Mouse (Mus musculus) Patski (cell line): ENCODE results near the gene Lrrc18. TPM values are rescaled to one million over a fixed set of nuclear protein-coding genes. Genes with fewer than 3 reads are reported as not detected.

ENCODE experiments used
- ATAC-seq: fragments of 100-300 bp; one replicate; pipeline ENCODE4 v1.8.0; 2021
- CTCF ChIA-PET: fragments of 350-600 bp; sonication (Branson Sonifier 250); formaldehyde crosslinking; loops from one replicate; lab custom pipeline; 2022; ENCODE audit warnings: inconsistent platforms; lab: Charles Lee
- POLR2A ChIA-PET: fragments of 350-600 bp; sonication (Branson Sonifier 250); formaldehyde crosslinking; loops from one replicate; lab custom pipeline; 2022; ENCODE audit warnings: antibody characterized with exemption, inconsistent platforms; lab: Charles Lee
- DNase-seq: peaks from one replicate; pipeline ENCODE4 v3.0.0-alpha.2; 2011; ENCODE audit warnings: low read depth, low spot score
- H3K27me3 ChIP-seq: fragments of 371-371 bp; one replicate; pipeline ENCODE4 v1.5.1; 2021
- CTCF ChIP-seq: fragments of 100-300 bp; IDR thresholded peaks from one replicate; pipeline ENCODE4 v1.5.1; 2021
- in situ Hi-C: fragments of 300-500 bp; cut with MboI; formaldehyde crosslinking; loops from 3 replicates; pipeline ENCODE4 v1.11.1; 2018; ENCODE audit warnings: low pct_unique_long_range_greater_than_20kb, mixed read lengths
- polyA plus RNA-seq: library from polyadenylated mRNA; unstranded; gene quantifications from one replicate; pipeline ENCODE4 v1.2.3, GENCODE M21; 2021

Lrrc18 gene
- not detected for polyA plus RNA-seq

DNA sequence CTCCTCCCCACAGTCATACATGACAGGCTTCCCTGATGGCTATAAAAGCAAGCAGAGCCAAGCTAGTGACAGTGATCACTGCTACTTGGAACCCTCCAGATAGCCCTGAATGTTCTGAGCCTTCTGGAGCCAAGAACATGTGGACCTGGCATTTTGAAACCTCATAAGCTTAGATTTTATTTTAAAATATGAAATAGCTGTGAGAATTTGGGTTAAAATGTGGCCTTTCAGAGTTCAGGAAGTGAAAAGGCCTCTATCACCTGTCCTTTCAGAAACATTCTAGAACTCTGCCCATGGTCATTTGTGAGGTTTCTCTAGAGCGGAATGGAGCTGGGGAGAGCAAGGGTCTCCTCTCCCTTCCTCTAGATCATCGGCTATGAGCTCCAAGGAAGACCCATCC lies at the start of gene Lrrc18:
Lrrc18 (plus strand) TSS at position 301 of the 400 bp plus-strand sequence.
- ChIA-PET CTCF (no interaction called here), POLR2A (no interaction called here)
- in situ Hi-C loops = no loop called here
- H3K27me3 ChIP-seq = peaks cover 7% of the 10 kb centered on the region
- ATAC-seq (no peak), DNase-seq (no peak)
- no peak for TF ChIP-seq CTCF

DNA sequence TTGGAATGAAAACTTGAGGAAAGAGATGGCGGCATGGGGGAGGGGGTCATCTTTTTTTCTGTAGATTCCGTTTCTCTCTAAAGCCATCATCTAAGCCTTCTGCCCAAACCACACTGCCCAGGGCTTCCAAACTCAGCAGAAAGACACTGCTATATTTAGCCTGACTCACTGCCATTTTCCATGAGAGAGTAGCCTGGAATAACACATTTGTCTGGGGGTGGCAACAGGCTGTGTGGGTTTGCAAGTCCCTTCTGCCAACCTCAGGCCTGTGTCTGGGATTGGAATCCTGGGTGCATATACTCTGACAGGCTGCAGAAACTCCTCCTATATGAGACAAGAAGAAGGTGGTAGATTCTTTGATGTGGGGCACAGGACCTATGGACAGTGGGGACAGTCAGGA lies 43.7 kb upstream of the Lrrc18 start:
- CTCF ChIA-PET = no interaction called here
- peaks cover 23% of the 10 kb centered on the region for H3K27me3 ChIP-seq
- no peak for DNase-seq
- POLR2A ChIA-PET = no interaction called here
- ATAC-seq = no peak
- in situ Hi-C loops = no loop called here
- no peak for TF ChIP-seq CTCF

DNA sequence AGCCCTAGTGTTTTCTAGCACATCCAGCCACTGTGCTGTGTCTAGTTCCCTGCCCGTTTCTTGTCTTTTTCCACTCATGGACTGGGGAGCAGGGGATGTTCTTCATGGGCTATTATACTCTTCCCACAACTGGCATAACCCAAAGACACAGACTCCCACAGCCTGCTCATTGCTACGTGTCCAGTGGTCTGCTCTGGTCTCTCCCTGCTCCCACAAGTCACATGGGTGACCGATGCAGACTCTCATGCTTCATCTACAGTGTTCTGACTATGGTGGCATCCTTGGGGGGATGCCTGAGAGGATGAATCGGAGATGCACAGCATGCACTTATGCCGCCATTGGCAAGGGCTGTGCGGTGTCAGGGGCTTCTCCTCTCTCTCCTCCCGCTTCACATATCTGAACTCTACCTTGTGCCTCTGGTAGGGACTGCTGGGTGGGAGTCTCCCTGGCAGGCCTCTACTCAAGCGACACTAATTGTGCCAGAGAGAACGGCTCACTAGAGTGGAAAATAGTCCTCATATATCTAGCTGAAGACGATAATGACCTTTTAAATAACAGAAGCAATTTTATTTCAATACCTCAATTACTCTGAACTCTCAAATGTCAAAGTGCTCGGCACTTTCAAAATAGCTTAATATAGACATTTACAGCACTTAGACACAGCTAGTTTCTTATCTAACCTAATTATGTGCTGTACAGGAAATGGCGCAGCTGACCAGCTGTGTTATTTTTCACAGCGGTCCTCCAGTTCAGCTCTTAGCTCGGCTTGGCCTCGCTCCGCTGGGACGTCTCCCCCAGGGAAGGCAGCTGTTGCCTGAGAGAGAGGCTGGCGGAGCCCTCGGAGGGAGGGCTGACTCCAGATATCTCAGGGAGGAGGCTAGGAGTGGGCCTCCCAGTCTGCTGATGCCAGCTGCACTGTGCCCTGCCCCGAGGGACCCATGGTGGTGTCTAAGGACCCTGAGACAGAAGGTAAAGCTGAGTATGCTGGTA lies 40.6 kb upstream of the Lrrc18 start:
- in situ Hi-C loops = no loop called here
- peaks cover 27% of the 10 kb centered on the region for H3K27me3 ChIP-seq
- ATAC-seq (no peak), DNase-seq (no peak)
- POLR2A ChIA-PET = no interaction called here
- TF ChIP-seq CTCF = no peak
- CTCF ChIA-PET = no interaction called here

DNA sequence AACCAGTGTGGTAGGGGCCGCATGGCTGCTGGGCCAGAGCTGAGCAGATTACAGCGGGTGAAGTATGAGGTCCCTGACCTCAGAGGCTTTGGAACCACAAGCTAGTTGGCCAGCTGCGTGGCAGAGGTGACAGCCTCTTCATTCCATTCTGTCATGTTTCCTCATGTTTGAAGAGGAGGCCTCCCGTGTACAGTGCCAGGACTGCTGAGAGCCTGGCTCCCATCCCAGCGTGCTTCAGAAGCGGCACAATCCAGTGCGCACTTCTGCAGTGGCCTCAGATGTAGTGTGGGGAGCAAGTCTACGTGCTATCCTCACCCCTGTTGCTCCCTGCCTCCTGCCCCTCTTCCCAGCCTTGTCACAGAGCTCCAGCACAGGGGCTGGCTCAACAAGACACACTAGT lies 34.7 kb upstream of the Lrrc18 start:
- POLR2A ChIA-PET = no interaction called here
- ATAC-seq (no peak), DNase-seq (no peak)
- in situ Hi-C loops = no loop called here
- H3K27me3 ChIP-seq = peaks cover 4% of the 10 kb centered on the region
- no peak for TF ChIP-seq CTCF
- CTCF ChIA-PET = no interaction called here

DNA sequence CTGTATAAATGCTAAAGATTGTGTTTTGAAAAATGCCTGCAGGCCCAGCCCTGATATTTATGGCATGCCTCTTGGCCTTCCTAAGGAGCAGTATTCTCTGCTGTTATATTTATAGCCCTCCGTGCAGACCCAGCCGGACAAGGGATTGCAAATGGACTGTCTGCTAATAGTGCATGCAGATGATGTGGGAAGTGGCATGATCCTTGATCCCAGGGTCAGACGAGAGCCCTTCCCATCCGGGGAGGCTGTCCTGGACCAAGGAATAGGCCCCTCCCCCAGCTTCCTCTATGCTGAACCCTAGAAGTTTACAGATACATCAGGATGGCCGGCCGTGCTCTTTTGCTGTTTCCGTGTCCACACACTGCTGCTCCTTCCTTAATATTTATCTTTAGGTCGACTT lies 32.5 kb upstream of the Lrrc18 start:
- CTCF ChIA-PET = no interaction called here
- in situ Hi-C loops = no loop called here
- no peak for TF ChIP-seq CTCF
- POLR2A ChIA-PET = no interaction called here
- no peak for DNase-seq
- peaks cover 4% of the 10 kb centered on the region for H3K27me3 ChIP-seq
- ATAC-seq = no peak

DNA sequence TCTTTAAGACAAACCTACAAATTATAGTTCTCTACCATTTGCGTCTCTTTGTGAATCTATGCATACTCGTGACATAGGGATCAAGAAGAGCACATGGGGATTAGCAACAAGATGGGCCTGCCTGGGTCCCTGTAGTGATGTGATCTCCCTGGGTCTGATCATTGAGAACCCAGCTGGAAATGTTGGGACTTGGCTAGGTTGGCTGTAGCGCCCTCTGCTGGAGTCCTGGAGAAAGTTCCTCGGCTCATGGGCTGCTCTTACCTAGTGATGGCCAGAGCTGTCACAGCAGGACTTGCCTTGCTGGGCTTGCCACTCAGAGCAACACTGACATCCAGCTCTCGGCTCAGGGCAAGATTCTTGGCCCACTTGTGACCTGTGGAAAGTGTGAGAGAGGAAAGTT lies 30.7 kb upstream of the Lrrc18 start:
- no peak for TF ChIP-seq CTCF
- in situ Hi-C loops = loop anchor here (5.0 kb wide), 1 partner anchor 353 kb away; no protein-coding TSS in a partner anchor
- no peak for DNase-seq
- ATAC-seq = no peak
- ChIA-PET CTCF (interaction anchor here (1.5 kb wide), 1 partner anchor 351 kb away, joined by 3 read pairs; no protein-coding TSS in a partner anchor), POLR2A (no interaction called here)
- no peaks in the 10 kb centered on the region for H3K27me3 ChIP-seq

DNA sequence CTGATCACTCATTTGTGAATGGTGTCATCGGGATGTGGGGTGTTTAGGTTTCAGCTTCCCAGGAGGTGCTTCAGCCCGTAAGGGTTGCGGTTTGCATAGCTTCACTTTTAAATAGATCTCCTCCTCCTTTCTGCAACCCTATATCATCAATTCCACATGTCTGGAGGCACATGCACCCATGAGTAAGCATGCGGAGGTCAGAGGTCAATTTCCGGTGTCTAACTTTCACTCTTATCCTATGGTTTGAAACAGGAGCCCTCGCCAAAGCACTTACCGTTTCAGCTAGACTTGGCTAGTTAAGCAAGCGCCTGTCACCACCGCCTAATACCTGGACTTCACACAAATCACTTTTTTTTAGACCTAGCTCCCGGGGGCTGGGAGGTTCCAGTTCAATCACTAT lies 26.4 kb upstream of the Lrrc18 start:
- ChIA-PET CTCF (no interaction called here), POLR2A (no interaction called here)
- no peak for TF ChIP-seq CTCF
- peaks cover 2% of the 10 kb centered on the region for H3K27me3 ChIP-seq
- in situ Hi-C loops = loop anchor here (5.0 kb wide), 1 partner anchor 357 kb away; no protein-coding TSS in a partner anchor
- DNase-seq (no peak), ATAC-seq (no peak)

DNA sequence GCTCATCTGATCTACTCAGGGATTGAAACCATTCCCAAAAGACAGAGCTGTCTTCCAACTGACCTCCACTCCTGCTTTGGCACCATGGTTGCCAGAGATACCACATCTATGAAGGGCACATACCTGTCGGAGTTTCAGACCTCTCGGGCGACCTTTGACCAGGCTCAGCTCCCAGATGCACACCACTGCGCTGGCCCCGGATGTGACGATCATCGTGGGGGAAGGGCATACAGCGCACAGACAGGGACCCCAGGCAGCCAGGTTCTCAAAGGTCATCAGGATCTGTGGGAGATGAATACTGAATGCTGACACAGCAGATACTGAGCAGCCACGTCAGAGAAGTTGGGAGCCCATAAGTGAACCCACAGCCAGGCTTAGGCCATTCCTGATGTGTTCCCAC lies 20.5 kb upstream of the Lrrc18 start:
- DNase-seq (no peak), ATAC-seq (no peak)
- TF ChIP-seq CTCF = no peak
- in situ Hi-C loops = no loop called here
- H3K27me3 ChIP-seq = peaks cover 2% of the 10 kb centered on the region
- CTCF ChIA-PET = no interaction called here
- POLR2A ChIA-PET = no interaction called here

DNA sequence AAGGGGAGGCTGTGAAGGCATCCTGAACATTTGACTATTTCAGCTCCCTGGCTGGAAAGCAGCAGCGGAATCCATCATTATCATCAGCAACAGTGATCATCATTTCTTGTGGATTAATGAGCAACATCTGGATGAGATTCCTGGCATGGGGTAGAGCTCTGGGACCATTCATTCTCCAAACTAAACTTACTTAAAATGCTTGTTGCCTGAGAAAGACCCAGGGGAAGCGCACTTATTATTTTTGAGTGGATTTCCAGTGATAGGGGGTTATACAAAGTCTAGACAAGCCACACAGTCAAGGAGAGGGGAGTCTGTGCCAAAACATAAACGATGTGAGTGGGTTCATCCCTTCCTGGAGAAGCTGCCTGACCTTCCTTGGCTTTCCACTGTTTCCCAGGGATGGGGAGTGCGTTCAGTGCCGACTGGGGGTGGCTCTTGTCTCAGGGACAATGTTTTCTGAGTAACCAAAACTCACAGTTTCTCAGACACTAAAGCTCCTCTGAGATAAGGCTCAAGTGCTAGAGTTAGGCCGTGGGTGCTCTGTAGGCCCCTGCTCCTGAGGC lies 6.9 kb upstream of the Lrrc18 start:
- ChIA-PET CTCF (no interaction called here), POLR2A (no interaction called here)
- ATAC-seq (no peak), DNase-seq (no peak)
- in situ Hi-C loops = no loop called here
- peaks cover 6% of the 10 kb centered on the region for H3K27me3 ChIP-seq
- TF ChIP-seq CTCF = no peak

DNA sequence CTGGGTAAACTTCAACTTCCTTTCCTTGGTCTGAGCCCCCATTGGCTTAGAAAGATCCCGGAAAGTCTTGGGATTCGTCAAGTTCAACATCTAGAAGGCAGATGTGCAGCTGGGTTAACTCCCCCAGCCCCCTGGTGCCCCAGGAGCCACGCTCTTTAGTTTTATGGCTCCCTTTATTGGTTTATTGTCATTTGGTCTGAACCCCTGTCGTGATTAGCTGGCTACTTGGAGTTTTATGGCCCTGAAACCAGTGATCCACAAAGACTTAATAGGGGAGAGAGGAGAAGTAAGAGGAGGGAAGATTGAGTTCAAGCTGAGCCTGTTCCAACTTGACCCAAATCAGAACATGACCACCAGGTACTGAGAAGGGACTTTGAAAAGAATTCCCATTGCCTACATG lies 4.5 kb upstream of the Lrrc18 start:
- ChIA-PET POLR2A (interaction anchor here (0.7 kb wide), 1 partner anchor 793 kb away, joined by 4 read pairs; no protein-coding TSS in a partner anchor), CTCF (interaction anchor here (1.3 kb wide), 1 partner anchor 68 kb away, joined by 3 read pairs; no protein-coding TSS in a partner anchor)
- in situ Hi-C loops = no loop called here
- no peak for TF ChIP-seq CTCF
- DNase-seq (no peak), ATAC-seq (no peak)
- peaks cover 6% of the 10 kb centered on the region for H3K27me3 ChIP-seq
